Mouse (Mus musculus): ENCODE measurements around the gene Stap2. TPM values are rescaled to one million over a fixed set of nuclear protein-coding genes. Genes with fewer than 3 reads are reported as not detected.
A peak's percentile ranks its signal among the peaks of the same experiment; 100 is the strongest.

Stap2 gene
- polyA plus RNA-seq, 1 experiment, result 10.6 TPM

DNA sequence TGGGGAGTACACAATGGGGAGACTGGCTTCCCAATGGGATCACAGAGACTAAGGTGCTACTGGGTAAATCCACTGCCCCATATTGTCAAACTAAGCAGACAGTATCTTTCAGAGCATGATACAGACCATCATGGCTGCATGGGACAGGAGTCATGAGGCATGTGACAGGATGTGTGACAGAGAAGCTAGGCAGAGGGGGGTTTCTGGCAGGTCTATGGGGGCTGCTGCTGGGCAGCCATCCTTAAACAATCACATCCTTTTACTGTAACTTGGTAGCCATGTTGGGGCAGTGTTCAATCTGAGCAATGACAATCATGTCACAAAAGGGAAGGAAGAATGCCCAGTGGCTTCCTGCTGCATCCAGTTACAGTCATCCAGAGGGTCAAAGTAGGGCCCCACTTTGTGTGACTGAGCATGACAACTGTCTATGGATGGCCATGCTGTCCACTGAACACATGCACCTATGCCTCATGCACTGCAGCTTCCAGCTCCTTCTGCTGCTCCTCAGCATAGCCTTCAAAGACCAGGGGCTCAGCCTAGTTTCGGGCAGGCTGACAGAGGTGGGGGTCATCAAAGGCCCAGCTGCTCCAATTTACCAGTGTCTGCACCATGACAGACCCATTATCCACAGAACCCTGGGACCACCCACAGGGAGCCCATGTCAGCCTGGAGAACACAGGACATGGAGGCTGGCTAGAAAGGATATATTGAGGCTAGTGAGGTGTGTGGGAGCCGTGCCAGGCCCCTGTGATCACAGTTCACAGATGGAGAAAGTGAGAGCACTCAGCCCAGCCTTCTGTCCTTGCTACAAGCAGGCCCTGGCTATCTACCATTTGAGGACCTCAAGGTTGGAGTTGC is 17.0 kb upstream of the Stap2 start:
- 83% methylated on average over 2 of the region's 2 CpGs for WGBS
- no peak overlapping the region for H3K27ac ChIP-seq (ENCODE audit: control insufficient read depth, insufficient read depth, low read depth, low read length, poor library complexity)
- TF ChIP-seq CTCF (IDR thresholded peaks at IDR 0.05; ENCODE audit: control insufficient read depth, insufficient read depth, low read length), result no peak
- no peak for TF ChIP-seq POLR2A (IDR thresholded peaks at IDR 0.05; ENCODE audit: borderline replicate concordance, control insufficient read depth, low read depth, low read length)
- no peak overlapping the region for H3K4me3 ChIP-seq (replicated peaks; ENCODE audit: control insufficient read depth, low read depth, low read length)
- peaks cover 20% of the 10 kb centered on the region for H3K4me1 ChIP-seq (ENCODE audit: control insufficient read depth, insufficient read depth, low read length)

DNA sequence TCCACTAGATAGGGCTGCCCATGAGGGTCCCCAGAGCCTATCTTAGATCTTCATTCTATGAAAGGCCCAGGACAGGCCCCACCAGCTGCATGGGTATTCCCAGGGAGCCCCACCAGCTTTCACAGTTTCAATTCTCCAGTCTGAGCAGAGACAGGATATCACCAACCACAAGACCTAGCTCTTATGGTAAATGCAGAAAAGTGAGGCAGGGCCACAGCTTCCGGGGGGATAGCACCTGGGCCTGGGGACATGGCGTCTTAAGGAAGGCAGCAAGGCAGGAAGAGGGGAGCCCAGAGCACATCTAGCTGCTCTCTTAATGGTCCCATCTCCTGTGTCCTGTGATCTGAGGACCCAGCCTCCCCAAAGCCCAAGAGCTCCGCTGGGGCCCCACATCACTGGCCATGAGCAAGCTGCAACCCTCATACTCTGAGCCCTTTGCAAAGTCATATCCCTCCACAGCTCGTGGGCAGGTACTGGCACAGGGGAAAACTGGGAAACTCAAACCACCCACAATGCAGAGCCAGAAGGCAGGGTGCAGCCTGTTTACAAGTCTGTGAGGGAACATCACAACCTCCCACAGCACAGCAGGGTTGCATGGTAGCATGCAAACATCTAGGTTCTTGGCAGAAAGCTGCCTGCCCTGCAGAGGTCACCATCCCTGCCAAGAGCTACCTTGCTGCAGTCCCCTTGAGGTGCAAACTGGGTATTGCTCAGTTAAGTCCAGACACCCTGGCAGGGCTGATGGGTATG is 16.0 kb upstream of the Stap2 start:
- peak overlapping the region; percentile 17; the same call in 1 of the 2 replicates for H3K27ac ChIP-seq (ENCODE audit: control insufficient read depth, insufficient read depth, low read depth, low read length, poor library complexity)
- no peak overlapping the region for H3K4me3 ChIP-seq (replicated peaks; ENCODE audit: control insufficient read depth, low read depth, low read length)
- H3K4me1 ChIP-seq (ENCODE audit: control insufficient read depth, insufficient read depth, low read length), result peaks cover 20% of the 10 kb centered on the region
- TF ChIP-seq POLR2A (IDR thresholded peaks at IDR 0.05; ENCODE audit: borderline replicate concordance, control insufficient read depth, low read depth, low read length) (no peak), CTCF (IDR thresholded peaks at IDR 0.05; ENCODE audit: control insufficient read depth, insufficient read depth, low read length) (no peak)
- 30% methylated on average over 4 of the region's 4 CpGs for WGBS

DNA sequence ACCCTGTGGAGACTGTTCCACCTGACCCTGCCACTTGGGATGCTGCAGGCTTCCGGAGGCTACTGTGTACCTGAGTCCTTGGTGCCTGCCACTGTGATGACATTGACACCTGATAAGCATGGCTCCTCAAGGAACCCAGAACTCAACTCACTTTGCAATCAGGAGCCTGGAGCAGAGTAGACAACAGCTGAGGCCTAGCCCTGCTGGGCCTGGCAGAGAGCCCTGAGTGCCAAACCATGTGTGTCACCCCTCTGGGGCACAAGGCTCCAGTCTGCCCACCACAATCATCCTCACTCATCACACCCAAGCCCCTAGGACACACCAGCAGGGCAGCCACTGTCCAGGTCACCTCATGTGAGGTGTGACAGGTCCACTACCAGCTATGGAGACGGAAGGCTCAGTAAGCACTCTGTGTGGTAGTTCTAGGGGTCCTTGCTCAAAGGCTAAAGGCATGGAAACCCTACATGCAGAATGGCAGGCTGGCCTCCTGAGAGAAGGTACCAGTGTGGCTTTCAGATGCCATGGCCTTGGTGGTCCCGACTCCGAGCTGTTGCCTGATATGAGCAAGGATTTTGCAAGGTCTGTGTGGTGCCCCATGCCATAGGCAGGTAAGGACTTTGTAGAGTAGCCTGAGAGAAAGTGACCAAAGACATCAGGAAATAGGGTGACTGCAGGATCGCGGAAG is 15.2 kb upstream of the Stap2 start:
- WGBS, result 75% methylated on average over 6 of the region's 6 CpGs
- H3K4me3 ChIP-seq (replicated peaks; ENCODE audit: control insufficient read depth, low read depth, low read length), result no peak overlapping the region
- TF ChIP-seq CTCF (IDR thresholded peaks at IDR 0.05; ENCODE audit: control insufficient read depth, insufficient read depth, low read length) (no peak), POLR2A (IDR thresholded peaks at IDR 0.05; ENCODE audit: borderline replicate concordance, control insufficient read depth, low read depth, low read length) (no peak)
- H3K4me1 ChIP-seq (ENCODE audit: control insufficient read depth, insufficient read depth, low read length), result peaks cover 19% of the 10 kb centered on the region
- H3K27ac ChIP-seq (ENCODE audit: control insufficient read depth, insufficient read depth, low read depth, low read length, poor library complexity), result no peak overlapping the region

DNA sequence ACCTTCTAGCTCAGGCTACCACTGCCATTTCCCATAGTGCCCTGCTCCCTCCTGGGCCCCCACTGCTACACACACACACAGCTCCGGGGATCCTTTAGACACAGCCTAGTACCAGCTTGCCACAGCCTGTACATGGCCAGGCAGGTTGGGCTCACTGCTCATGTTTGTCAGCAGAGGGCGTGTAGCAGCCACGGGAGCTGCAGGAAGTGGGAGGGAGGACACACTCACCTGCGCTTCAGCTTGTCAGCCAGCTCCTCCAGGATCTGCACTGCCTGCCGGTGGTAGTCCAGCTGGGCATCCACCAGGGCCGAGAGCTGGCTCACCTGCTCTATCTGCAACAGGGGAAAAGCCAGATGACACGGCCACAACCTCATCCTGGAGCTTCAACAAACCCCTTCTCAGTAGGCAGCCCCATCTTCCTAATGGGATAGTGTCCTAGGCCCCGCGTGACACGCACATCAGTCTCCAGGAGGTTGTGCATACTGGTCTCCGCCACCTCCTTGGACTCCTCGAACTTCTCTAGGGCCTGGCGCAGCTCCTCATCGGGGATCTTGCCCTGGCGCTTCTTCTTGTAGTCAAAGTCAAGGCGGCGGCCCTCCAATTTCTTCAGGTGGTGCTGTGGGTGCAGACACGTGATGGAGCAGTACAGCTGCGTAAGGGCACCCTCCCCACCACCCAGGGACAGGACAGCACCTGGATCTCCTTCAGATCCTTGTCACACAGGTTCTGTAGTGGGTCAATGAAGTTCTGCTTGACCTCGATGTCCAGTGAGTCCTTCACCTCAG is 13.2 kb upstream of the Stap2 start:
- Histone ChIP-seq H3K4me3 (replicated peaks; ENCODE audit: control insufficient read depth, low read depth, low read length) (no peak overlapping the region), H3K4me1 (ENCODE audit: control insufficient read depth, insufficient read depth, low read length) (peaks cover 13% of the 10 kb centered on the region), H3K27ac (ENCODE audit: control insufficient read depth, insufficient read depth, low read depth, low read length, poor library complexity) (no peak overlapping the region)
- peak; percentile 76 for TF ChIP-seq CTCF (IDR thresholded peaks at IDR 0.05; ENCODE audit: control insufficient read depth, insufficient read depth, low read length)
- no peak for TF ChIP-seq POLR2A (IDR thresholded peaks at IDR 0.05; ENCODE audit: borderline replicate concordance, control insufficient read depth, low read depth, low read length)
- WGBS, result 72% methylated on average over 20 of the region's 20 CpGs

DNA sequence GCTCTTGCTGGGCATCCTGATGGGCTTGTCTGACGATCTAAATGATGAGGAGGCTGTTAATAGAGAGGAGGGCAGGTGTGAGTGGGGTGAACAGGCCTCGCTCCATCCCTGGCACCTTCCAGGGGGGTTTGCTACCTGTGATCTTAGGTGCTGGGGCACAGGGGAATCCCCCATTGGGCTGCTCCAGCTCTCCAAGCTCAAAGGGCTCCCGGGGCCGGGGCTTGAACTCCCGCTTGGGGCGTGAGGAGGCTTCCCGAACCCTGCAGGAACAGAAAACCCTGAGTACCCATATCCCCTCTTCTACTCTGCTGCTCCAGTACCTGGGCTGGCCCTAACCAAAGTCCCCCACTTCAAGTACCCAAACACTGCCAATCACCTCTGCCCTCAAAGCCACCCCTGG is 12.5 kb upstream of the Stap2 start:
- WGBS, result 92% methylated on average over 7 of the region's 7 CpGs
- Histone ChIP-seq H3K27ac (ENCODE audit: control insufficient read depth, insufficient read depth, low read depth, low read length, poor library complexity) (no peak overlapping the region), H3K4me3 (replicated peaks; ENCODE audit: control insufficient read depth, low read depth, low read length) (no peak overlapping the region), H3K4me1 (ENCODE audit: control insufficient read depth, insufficient read depth, low read length) (peaks cover 9% of the 10 kb centered on the region)
- TF ChIP-seq POLR2A (IDR thresholded peaks at IDR 0.05; ENCODE audit: borderline replicate concordance, control insufficient read depth, low read depth, low read length), result no peak
- no peak for TF ChIP-seq CTCF (IDR thresholded peaks at IDR 0.05; ENCODE audit: control insufficient read depth, insufficient read depth, low read length)

DNA sequence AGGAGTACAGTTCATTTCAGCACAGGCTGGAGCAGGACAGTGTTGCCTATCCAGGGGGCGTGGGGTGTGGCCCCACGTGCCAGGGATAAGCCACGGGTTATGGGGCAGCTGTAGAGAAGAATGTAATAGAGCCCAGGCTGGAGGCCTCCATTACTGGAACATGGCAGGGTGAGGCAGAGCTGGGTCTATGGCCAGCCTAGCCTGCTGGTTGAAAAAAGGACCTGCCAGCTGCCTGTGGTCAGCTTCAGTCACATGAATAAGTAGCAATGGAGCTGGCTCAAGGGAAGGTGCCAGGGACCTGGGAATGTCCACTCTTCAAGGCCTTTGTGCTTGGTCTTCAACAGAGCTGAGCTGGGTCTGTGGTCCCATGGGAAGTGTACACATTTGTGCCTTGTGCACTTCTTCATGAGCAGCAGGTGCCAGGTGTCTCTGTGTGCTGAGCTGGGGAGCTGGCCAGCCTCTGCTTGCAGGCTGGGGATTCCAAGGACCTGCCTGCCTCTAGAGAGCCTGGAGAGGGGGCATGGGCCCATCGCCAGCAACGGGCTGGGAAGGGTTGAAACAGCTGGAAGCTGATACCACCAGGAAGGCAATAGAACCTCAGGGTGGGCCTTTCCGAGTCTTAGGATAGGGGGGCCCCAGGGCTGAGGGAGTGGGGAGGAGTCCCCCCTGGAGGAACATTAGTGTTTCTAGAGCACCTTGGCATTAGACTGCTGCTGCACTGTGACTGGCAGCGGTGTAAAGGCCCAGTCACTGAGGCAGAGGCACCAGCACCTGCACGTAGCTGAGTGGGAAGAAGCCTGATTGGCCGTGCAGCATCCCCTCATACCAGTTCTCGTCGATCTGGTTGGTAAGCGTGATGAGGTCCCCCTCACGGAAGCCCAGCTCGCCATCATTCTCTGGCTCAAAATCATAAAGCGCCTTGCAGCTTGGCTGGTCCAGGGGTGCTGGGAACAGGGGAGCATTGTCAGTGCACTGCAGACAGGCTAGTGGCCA is 11.7 kb upstream of the Stap2 start:
- no peak for TF ChIP-seq POLR2A (IDR thresholded peaks at IDR 0.05; ENCODE audit: borderline replicate concordance, control insufficient read depth, low read depth, low read length)
- TF ChIP-seq CTCF (IDR thresholded peaks at IDR 0.05; ENCODE audit: control insufficient read depth, insufficient read depth, low read length), result no peak
- Histone ChIP-seq H3K27ac (ENCODE audit: control insufficient read depth, insufficient read depth, low read depth, low read length, poor library complexity) (no peak overlapping the region), H3K4me1 (ENCODE audit: control insufficient read depth, insufficient read depth, low read length) (peaks cover 5% of the 10 kb centered on the region), H3K4me3 (replicated peaks; ENCODE audit: control insufficient read depth, low read depth, low read length) (no peak overlapping the region)
- 89% methylated on average over 15 of the region's 15 CpGs for WGBS

DNA sequence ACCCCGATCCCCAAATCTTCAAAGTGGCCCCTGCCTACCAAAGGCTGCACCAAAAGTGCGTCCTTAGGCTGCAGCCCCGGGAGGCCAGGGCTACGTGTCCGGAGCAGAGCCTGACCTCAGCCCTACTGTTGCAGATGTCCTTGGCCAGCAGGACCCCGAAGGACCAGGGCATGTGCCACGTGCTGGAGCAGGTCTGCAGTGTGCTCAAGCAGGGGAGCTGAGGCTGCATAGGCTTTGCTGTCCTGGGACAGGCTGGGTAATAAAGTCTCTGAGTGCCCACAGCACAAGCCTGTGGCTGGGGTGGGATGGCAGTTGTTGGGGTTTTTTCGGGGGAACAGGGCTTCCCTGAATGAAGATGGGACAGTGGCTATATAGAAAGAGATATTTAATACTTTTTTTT is 11.0 kb upstream of the Stap2 start:
- Histone ChIP-seq H3K4me1 (ENCODE audit: control insufficient read depth, insufficient read depth, low read length) (peaks cover 2% of the 10 kb centered on the region), H3K27ac (ENCODE audit: control insufficient read depth, insufficient read depth, low read depth, low read length, poor library complexity) (no peak overlapping the region), H3K4me3 (replicated peaks; ENCODE audit: control insufficient read depth, low read depth, low read length) (no peak overlapping the region)
- TF ChIP-seq CTCF (IDR thresholded peaks at IDR 0.05; ENCODE audit: control insufficient read depth, insufficient read depth, low read length) (no peak), POLR2A (IDR thresholded peaks at IDR 0.05; ENCODE audit: borderline replicate concordance, control insufficient read depth, low read depth, low read length) (no peak)
- whole genome bisulfite sequencing, result 89% methylated on average over 8 of the region's 8 CpGs
